Mouse (Mus musculus): ENCODE results near the gene Otop2. TPM values are rescaled to one million over a fixed set of nuclear protein-coding genes. Genes with fewer than 3 reads are reported as not detected.
A peak's percentile ranks its signal among the peaks of the same experiment; 100 is the strongest.

Gene Otop2
- polyA plus RNA-seq, 1 experiment from 2014 or later = not detected

DNA sequence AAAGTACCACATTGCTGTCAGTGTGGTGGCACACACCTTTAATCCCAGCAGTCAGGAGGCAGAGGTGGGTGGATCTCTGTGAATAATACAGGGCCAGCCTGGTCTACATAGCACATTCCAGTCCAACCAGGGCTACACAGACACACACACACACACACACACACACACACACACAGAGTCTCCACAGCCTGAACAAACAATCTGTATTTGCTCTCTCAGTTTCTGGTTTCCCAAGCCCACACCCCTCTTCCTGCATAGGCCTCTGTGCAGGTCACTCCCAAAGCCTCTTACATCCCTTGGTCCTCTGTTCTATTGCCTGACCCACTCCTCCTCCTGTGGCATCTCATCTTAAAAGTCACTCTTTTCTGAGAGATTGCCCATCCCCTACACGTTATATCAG lies 65.1 kb downstream of the Otop2 start:
- H3K4me3 ChIP-seq (ENCODE audit: low read depth, low read length) = no peak overlapping the region
- no peak overlapping the region for H3K27ac ChIP-seq (ENCODE audit: low read depth, low read length)
- no peak overlapping the region for H3K4me2 ChIP-seq (replicated peaks; ENCODE audit: low read depth, low read length)
- ATAC-seq (ENCODE audit: low FRiP score) (no peak), DNase-seq (ENCODE audit: low spot score) (no peak)
- 66% methylated on average over 1 of the region's 1 CpGs for WGBS
- no peaks in the 10 kb centered on the region for H3K36me3 ChIP-seq (ENCODE audit: control insufficient read depth, insufficient read depth, low read length)
- H3K4me1 ChIP-seq (replicated peaks; ENCODE audit: control insufficient read depth, insufficient read depth, low read length) = peaks cover under 1% of the 10 kb centered on the region; the same call in 1 of the 2 replicates
- H3K27me3 ChIP-seq (ENCODE audit: control insufficient read depth, insufficient read depth, low read length) = peaks cover 7% of the 10 kb centered on the region
- no peak overlapping the region for H3K9ac ChIP-seq (ENCODE audit: low read depth, low read length)
- H3K9me3 ChIP-seq (ENCODE audit: control insufficient read depth, low read length) = no peaks in the 10 kb centered on the region

DNA sequence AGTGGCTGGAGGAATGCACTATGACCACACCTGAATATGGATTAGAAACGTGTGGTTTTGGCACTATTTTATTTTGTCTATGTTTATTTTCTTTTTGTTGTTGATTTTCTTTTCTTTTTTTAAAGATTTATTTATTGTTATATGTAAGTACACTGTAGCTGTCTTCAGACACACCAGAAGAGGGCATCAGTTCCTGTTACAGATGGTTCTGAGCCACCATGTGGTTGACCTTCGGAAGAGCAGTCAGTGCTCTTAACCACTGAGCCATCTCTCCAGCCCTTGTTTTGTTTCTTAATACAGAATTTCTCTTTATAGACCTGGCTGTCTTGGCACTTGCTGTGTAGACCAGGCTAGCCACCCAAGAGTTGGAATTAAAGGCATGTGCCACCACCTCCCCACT lies 65.8 kb downstream of the Otop2 start:
- no peaks in the 10 kb centered on the region for H3K9me3 ChIP-seq (ENCODE audit: control insufficient read depth, low read length)
- H3K27ac ChIP-seq (ENCODE audit: low read depth, low read length) = no peak overlapping the region
- WGBS = 48% methylated on average over 2 of the region's 2 CpGs
- no peaks in the 10 kb centered on the region for H3K36me3 ChIP-seq (ENCODE audit: control insufficient read depth, insufficient read depth, low read length)
- H3K4me1 ChIP-seq (replicated peaks; ENCODE audit: control insufficient read depth, insufficient read depth, low read length) = no peaks in the 10 kb centered on the region
- no peak for DNase-seq (ENCODE audit: low spot score)
- peaks cover 5% of the 10 kb centered on the region for H3K27me3 ChIP-seq (ENCODE audit: control insufficient read depth, insufficient read depth, low read length)
- no peak overlapping the region for H3K4me3 ChIP-seq (ENCODE audit: low read depth, low read length)
- no peak overlapping the region for H3K9ac ChIP-seq (ENCODE audit: low read depth, low read length)
- H3K4me2 ChIP-seq (replicated peaks; ENCODE audit: low read depth, low read length) = no peak overlapping the region
- ATAC-seq (ENCODE audit: low FRiP score) = no peak

DNA sequence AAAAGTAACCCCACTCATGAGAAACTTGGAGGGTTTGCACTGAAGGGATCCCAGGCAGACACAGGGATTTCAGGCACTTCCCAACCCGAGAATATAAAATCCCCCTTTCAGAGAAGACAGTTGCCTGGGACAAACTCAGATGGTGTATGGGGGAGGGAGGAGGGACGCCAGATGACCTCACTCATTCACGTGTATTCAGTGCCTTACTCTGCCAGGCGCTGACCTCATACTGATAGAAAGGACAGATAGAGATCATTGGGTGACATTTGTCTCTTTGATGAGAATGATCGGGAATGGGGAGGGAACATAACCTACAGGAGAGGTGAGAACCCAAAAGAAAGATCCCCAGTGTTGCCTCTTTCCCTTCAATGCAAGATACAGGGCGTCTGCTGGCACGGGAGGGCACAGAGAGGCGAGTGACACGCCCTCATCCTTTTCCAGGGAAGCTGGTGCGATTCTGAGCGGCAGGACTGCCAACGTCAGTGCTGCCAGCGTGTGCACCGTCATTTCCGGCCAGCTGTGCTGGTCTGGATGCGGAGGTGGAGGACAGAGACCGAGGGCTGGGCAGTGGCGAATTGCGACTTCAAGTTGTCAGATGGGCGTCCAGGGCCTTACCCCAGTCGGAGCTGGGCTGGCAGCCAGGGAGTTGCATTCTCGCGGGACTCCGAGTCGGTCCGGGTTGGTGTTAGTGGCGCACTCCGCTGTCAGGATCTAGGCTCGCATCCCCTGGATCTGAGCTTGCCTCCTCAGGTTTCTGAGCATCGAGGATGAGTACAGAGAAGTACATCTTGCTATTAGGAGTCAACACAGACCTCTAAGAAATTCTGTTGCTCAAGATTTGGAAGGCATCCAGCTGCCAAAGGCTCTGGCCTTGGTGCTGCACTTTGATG lies 67.1 kb downstream of the Otop2 start:
- Histone ChIP-seq H3K9ac (ENCODE audit: low read depth, low read length) (peak overlapping the region; percentile 52; the same call in 1 of the 2 replicates), H3K36me3 (ENCODE audit: control insufficient read depth, insufficient read depth, low read length) (no peaks in the 10 kb centered on the region), H3K4me3 (ENCODE audit: low read depth, low read length) (peak overlapping the region; percentile 28), H3K4me2 (replicated peaks; ENCODE audit: low read depth, low read length) (peak overlapping the region; percentile 45), H3K4me1 (replicated peaks; ENCODE audit: control insufficient read depth, insufficient read depth, low read length) (no peaks in the 10 kb centered on the region), H3K27ac (ENCODE audit: low read depth, low read length) (no peak overlapping the region), H3K27me3 (ENCODE audit: control insufficient read depth, insufficient read depth, low read length) (peaks cover 5% of the 10 kb centered on the region), H3K9me3 (ENCODE audit: control insufficient read depth, low read length) (peaks cover 2% of the 10 kb centered on the region; the same call in 1 of the 2 replicates)
- DNase-seq (ENCODE audit: low spot score) (peak; percentile 64), ATAC-seq (ENCODE audit: low FRiP score) (peak; percentile 40)
- WGBS = 3% methylated on average over 30 of the region's 30 CpGs

- DNase-seq (ENCODE audit: low spot score) (no peak), ATAC-seq (ENCODE audit: low FRiP score) (no peak)
- H3K36me3 ChIP-seq (ENCODE audit: control insufficient read depth, insufficient read depth, low read length) = no peaks in the 10 kb centered on the region
- H3K4me3 ChIP-seq (ENCODE audit: low read depth, low read length) = no peak overlapping the region
- WGBS = 69% methylated on average over 12 of the region's 12 CpGs
- H3K27ac ChIP-seq (ENCODE audit: low read depth, low read length) = no peak overlapping the region
- H3K4me1 ChIP-seq (replicated peaks; ENCODE audit: control insufficient read depth, insufficient read depth, low read length) = no peaks in the 10 kb centered on the region
- peaks cover 5% of the 10 kb centered on the region for H3K27me3 ChIP-seq (ENCODE audit: control insufficient read depth, insufficient read depth, low read length)
- H3K9ac ChIP-seq (ENCODE audit: low read depth, low read length) = peak overlapping the region; percentile 52; the same call in 1 of the 2 replicates
- H3K4me2 ChIP-seq (replicated peaks; ENCODE audit: low read depth, low read length) = no peak overlapping the region
- peaks cover 2% of the 10 kb centered on the region; the same call in 1 of the 2 replicates for H3K9me3 ChIP-seq (ENCODE audit: control insufficient read depth, low read length)
These were observed 67.9 kb downstream of the Otop2 start for GRCm38 (mm10) chr11:115374695-115375425.

DNA sequence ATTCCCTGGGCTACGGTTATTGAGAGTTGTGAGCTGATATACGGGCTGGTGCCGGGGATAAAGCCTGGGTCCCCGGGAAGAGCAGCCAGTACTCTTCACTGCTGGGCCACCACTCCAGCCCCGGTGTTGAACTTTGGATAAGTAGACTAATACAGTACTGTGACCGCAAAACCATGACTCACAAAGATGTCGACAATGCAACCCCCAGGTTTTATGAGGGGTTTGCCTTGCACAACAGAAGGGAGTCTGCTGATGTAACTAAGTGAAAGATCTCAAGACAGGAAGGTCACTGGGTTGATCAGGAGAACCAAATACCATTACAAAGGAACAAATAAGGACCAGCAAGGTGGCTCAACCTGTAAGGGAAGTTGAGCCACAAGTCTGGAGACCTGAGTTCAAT lies 69.8 kb downstream of the Otop2 start:
- no peak overlapping the region for H3K4me2 ChIP-seq (replicated peaks; ENCODE audit: low read depth, low read length)
- H3K4me1 ChIP-seq (replicated peaks; ENCODE audit: control insufficient read depth, insufficient read depth, low read length) = no peaks in the 10 kb centered on the region
- WGBS = 73% methylated on average over 7 of the region's 7 CpGs
- H3K9ac ChIP-seq (ENCODE audit: low read depth, low read length) = no peak overlapping the region
- H3K9me3 ChIP-seq (ENCODE audit: control insufficient read depth, low read length) = peaks cover 2% of the 10 kb centered on the region; the same call in 1 of the 2 replicates
- ATAC-seq (ENCODE audit: low FRiP score) = no peak
- H3K27ac ChIP-seq (ENCODE audit: low read depth, low read length) = no peak overlapping the region
- peaks cover 5% of the 10 kb centered on the region for H3K27me3 ChIP-seq (ENCODE audit: control insufficient read depth, insufficient read depth, low read length)
- H3K36me3 ChIP-seq (ENCODE audit: control insufficient read depth, insufficient read depth, low read length) = no peaks in the 10 kb centered on the region
- DNase-seq (ENCODE audit: low spot score) = no peak
- H3K4me3 ChIP-seq (ENCODE audit: low read depth, low read length) = no peak overlapping the region

DNA sequence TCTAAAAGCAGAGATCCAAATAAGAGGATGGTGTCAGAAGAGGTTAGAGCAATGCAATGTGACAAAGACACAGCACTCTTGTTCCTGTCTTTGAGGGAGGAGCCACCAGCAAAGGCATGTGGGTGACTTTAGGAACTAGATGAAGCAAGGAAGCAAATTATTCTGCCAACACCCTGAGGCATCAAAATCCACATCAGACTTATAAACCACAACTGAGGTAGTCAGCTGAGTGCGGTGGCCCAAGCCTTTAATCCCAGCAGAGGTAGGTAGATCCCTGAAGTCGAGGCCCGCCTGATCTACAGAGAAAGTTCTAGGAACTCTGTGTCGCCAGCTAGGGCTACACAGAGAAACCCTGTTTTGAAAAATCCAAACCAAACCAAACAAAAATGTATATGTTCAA lies 70.3 kb downstream of the Otop2 start:
- DNase-seq (ENCODE audit: low spot score) (no peak), ATAC-seq (ENCODE audit: low FRiP score) (no peak)
- no peak overlapping the region for H3K27ac ChIP-seq (ENCODE audit: low read depth, low read length)
- H3K9ac ChIP-seq (ENCODE audit: low read depth, low read length) = no peak overlapping the region
- no peaks in the 10 kb centered on the region for H3K4me1 ChIP-seq (replicated peaks; ENCODE audit: control insufficient read depth, insufficient read depth, low read length)
- no peak overlapping the region for H3K4me3 ChIP-seq (ENCODE audit: low read depth, low read length)
- WGBS = 84% methylated on average over 4 of the region's 4 CpGs
- H3K27me3 ChIP-seq (ENCODE audit: control insufficient read depth, insufficient read depth, low read length) = peaks cover 5% of the 10 kb centered on the region
- no peak overlapping the region for H3K4me2 ChIP-seq (replicated peaks; ENCODE audit: low read depth, low read length)
- no peaks in the 10 kb centered on the region for H3K36me3 ChIP-seq (ENCODE audit: control insufficient read depth, insufficient read depth, low read length)
- H3K9me3 ChIP-seq (ENCODE audit: control insufficient read depth, low read length) = peaks cover 2% of the 10 kb centered on the region; the same call in 1 of the 2 replicates

DNA sequence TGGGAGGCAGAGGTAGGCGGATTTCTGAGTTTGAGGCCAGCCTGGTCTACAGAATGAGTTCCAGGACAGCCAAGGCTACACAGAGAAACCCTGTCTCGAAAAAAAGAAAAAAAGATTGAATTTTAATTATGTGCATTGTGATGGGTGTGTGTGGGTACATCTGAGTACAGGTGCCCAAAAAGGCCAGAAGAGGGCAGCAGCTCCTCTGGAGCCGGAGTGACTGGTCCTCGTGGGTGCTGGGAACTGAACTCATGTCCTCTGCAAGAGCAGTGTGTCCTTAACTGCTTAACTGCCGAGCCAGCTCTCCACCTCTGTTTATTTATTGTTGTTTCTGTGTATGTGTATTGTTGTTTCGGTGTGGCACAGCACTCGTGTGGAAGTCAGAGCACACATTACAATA lies 70.9 kb downstream of the Otop2 start:
- Histone ChIP-seq H3K36me3 (ENCODE audit: control insufficient read depth, insufficient read depth, low read length) (no peaks in the 10 kb centered on the region), H3K4me3 (ENCODE audit: low read depth, low read length) (no peak overlapping the region), H3K9me3 (ENCODE audit: control insufficient read depth, low read length) (peaks cover 2% of the 10 kb centered on the region; the same call in 1 of the 2 replicates), H3K27ac (ENCODE audit: low read depth, low read length) (no peak overlapping the region), H3K4me2 (replicated peaks; ENCODE audit: low read depth, low read length) (no peak overlapping the region), H3K27me3 (ENCODE audit: control insufficient read depth, insufficient read depth, low read length) (peaks cover 5% of the 10 kb centered on the region), H3K4me1 (replicated peaks; ENCODE audit: control insufficient read depth, insufficient read depth, low read length) (peaks cover 1% of the 10 kb centered on the region; the same call in 1 of the 2 replicates), H3K9ac (ENCODE audit: low read depth, low read length) (no peak overlapping the region)
- no peak for ATAC-seq (ENCODE audit: low FRiP score)
- no peak for DNase-seq (ENCODE audit: low spot score)
- WGBS = 76% methylated on average over 7 of the region's 7 CpGs

- Histone ChIP-seq H3K9me3 (ENCODE audit: control insufficient read depth, low read length) (peaks cover 2% of the 10 kb centered on the region; the same call in 1 of the 2 replicates), H3K27ac (ENCODE audit: low read depth, low read length) (no peak overlapping the region), H3K4me2 (replicated peaks; ENCODE audit: low read depth, low read length) (peak overlapping the region; percentile 88), H3K9ac (ENCODE audit: low read depth, low read length) (no peak overlapping the region), H3K4me3 (ENCODE audit: low read depth, low read length) (no peak overlapping the region), H3K36me3 (ENCODE audit: control insufficient read depth, insufficient read depth, low read length) (no peaks in the 10 kb centered on the region), H3K4me1 (replicated peaks; ENCODE audit: control insufficient read depth, insufficient read depth, low read length) (peaks cover 10% of the 10 kb centered on the region), H3K27me3 (ENCODE audit: control insufficient read depth, insufficient read depth, low read length) (no peaks in the 10 kb centered on the region)
- DNase-seq (ENCODE audit: low spot score) = no peak
- WGBS = 13% methylated on average over 9 of the region's 9 CpGs
- ATAC-seq (ENCODE audit: low FRiP score) = no peak
These were observed 74.3 kb downstream of the Otop2 start for GRCm38 (mm10) chr11:115381276-115381675.

All from hindbrain, embryonic 11.5 days (tissue).